Comparison of ENCODE assay signal across 25 mouse cellular contexts in the genomic region with DNA sequence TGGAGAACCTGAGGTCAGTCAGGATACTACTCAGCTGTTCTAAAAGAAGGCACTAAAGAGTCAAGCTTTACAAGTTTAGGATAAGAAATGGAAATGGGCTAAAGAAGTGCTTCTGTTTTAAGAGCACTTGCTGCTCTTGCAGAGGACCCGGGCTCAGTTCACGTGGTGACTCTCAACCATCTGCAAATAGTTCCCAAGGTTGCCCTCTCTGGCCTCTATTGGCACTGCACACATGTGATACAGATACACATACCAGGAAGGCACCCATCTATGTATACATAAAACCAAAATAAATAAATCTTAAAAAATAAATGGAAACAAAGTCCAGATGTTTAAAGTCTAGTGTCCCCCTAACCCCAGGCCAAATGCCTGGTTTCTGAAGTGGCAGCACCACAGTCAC. TPM values are rescaled to one million over a fixed set of nuclear protein-coding genes. Genes with fewer than 3 reads are reported as not detected.
DNase-seq lines count a peak whose midpoint lies in the region; ATAC-seq and TF ChIP-seq lines count a peak whose summit lies in the region.
"Had no signal": no experiment of that assay in that cellular context is flagged by ENCODE, and none has a peak within 500 bp of the region (broad histone marks: within the 10 kb centered on the region; RNA-seq: fewer than 3 reads in every experiment).

No protein-coding gene starts in this region.

- H3K4me2 ChIP-seq in hindbrain, postnatal 0 days (ENCODE audit: low read depth, low read length): no peak overlapping the region
- H3K4me2 ChIP-seq: heart, embryonic 11.5 days; hindbrain, embryonic 13.5 days had no signal

- H3K4me1 ChIP-seq in hindbrain, postnatal 0 days (ENCODE audit: insufficient read depth, low read length): no peaks in the 10 kb centered on the region
- H3K4me1 ChIP-seq: forebrain, embryonic 10.5 days; hindbrain, embryonic 10.5 days; hindbrain, embryonic 13.5 days had no signal

- 0 out of 2 replicates have a peak, but pooled peaks have one; percentile 12 for TF ChIP-seq CTCF in layer of hippocampus, adult 2 months (conservative IDR thresholded peaks at IDR 0.05)
- peak; percentile 21 for TF ChIP-seq CTCF in Patski (IDR thresholded peaks at IDR 0.05)
- no peak for TF ChIP-seq CTCF in hindbrain, postnatal 0 days (IDR thresholded peaks at IDR 0.05; ENCODE audit: low read depth)

- 0 out of 2 replicates have a peak, but pooled peaks cover 4% of the 10 kb centered on the region for H3K9me3 ChIP-seq in hindbrain, postnatal 0 days (ENCODE audit: low read length)

- no peaks in the 10 kb centered on the region for H3K27me3 ChIP-seq in Patski
- H3K27me3 ChIP-seq in hindbrain, postnatal 0 days (ENCODE audit: insufficient read depth, low read length): no peaks in the 10 kb centered on the region
- H3K27me3 ChIP-seq: CH12.LX; hindbrain, embryonic 13.5 days had no signal

- 96% methylated on average over 2 of the region's 2 CpGs for WGBS in hindbrain, postnatal 0 days

- in situ Hi-C loops in Patski (cut with MboI; ENCODE audit: low pct_unique_long_range_greater_than_20kb): no loop called here

- ATAC-seq in Patski: no peak
- ATAC-seq in megakaryocyte progenitor cell, adult 5-6 weeks (replicated peaks; ENCODE audit: poor library complexity): peak; percentile 48; the same call in 1 of the 2 replicates
- ATAC-seq in hindbrain, postnatal 0 days: no peak
- ATAC-seq: forebrain, embryonic 14.5 days; forebrain, postnatal 0 days; hindbrain, embryonic 16.5 days; inflammation-experienced regulatory T-cells, adult 6 months had no signal

- peaks cover 75% of the 10 kb centered on the region for H3K36me3 ChIP-seq in hindbrain, postnatal 0 days (ENCODE audit: insufficient read depth, low read length)

- H3K9ac ChIP-seq in hindbrain, postnatal 0 days (replicated peaks; ENCODE audit: low read length): no peak overlapping the region
- H3K9ac ChIP-seq: forebrain, postnatal 0 days; hindbrain, embryonic 13.5 days had no signal

- POLR2A ChIA-PET in Patski (lab: Charles Lee): no interaction called here

- CTCF ChIA-PET in Patski (lab: Charles Lee): interaction anchor here (0.7 kb wide), 1 partner anchor 15 kb away, joined by 3 read pairs; no protein-coding TSS in a partner anchor

- H3K4me3 ChIP-seq in layer of hippocampus, adult 2 months: no peak overlapping the region
- no peak overlapping the region for H3K4me3 ChIP-seq in hindbrain, postnatal 0 days (ENCODE audit: low read length)
- H3K4me3 ChIP-seq: forebrain, embryonic 10.5 days; gastrocnemius, adult 2 months; hindbrain, embryonic 10.5 days; hindbrain, embryonic 13.5 days had no signal

- no peak overlapping the region for H3K27ac ChIP-seq in layer of hippocampus, adult 2 months
- no peak overlapping the region for H3K27ac ChIP-seq in hindbrain, postnatal 0 days
- H3K27ac ChIP-seq: forebrain, embryonic 10.5 days; gastrocnemius, adult 2 months; hindbrain, embryonic 10.5 days; hindbrain, embryonic 13.5 days had no signal

- no peak for DNase-seq in layer of hippocampus, adult 2 months (ENCODE audit: low spot score in 2 of 2)
- no peak for DNase-seq in layer of hippocampus, postnatal 36 days
- DNase-seq in Patski (ENCODE audit: low read depth, low spot score): no peak
- no peak for DNase-seq in spleen, adult 18-20 months
- DNase-seq in ovary, adult 18-20 months (ENCODE audit: low spot score): no peak
- DNase-seq in spleen, postnatal 14 days (ENCODE audit: low spot score in 2 of 2): no peak
- no peak for DNase-seq in hindbrain, postnatal 0 days (ENCODE audit: low spot score)
- DNase-seq: adrenal gland, postnatal 10 days; adrenal gland, postnatal 36 days; B cell, adult 2 months; cerebellum, adult 18-20 months; cerebellum, adult 9-10 months; cerebellum, postnatal 14 days; forebrain, postnatal 0 days; gastrocnemius, adult 2 months; gastrocnemius, postnatal 14 days had no signal

RNA-seq across cellular contexts. Expression of gene 1700109H08Rik, which starts 3.5 kb away (rescaled TPM):
- total RNA-seq in layer of hippocampus, adult 2 months (2021): 1 to 10 TPM; 5.6 to 8.0 TPM
- 1 to 10 TPM; 3.6 to 6.1 TPM for total RNA-seq in layer of hippocampus, postnatal 36 days (2021)
- 1.2 TPM for polyA plus RNA-seq in Patski (2021)
- total RNA-seq in megakaryocyte progenitor cell, adult 5-6 weeks (2015): 21.7 and 34.3 TPM in 2 replicates
- 13.2 and 14.0 TPM in 2 replicates for total RNA-seq in megakaryocyte progenitor cell, adult 5-6 weeks (2017)
- total RNA-seq in hindbrain, postnatal 0 days (2014; rRNA removed): 4.2 and 5.0 TPM in 2 replicates
- 3.2 and 3.8 TPM in 2 replicates for polyA plus RNA-seq in hindbrain, postnatal 0 days (2015; fragmentation: Nextera tagmentation; extraction: Ambion mirVana)

RNA-seq across cellular contexts. Expression of gene Pex1, which starts 21.0 kb away (rescaled TPM):
- total RNA-seq in layer of hippocampus, adult 2 months (2021): 10 to 100 TPM; 28.4 to 30.7 TPM
- total RNA-seq in layer of hippocampus, postnatal 36 days (2021): 10 to 100 TPM; 25.1 to 34.8 TPM
- polyA plus RNA-seq in Patski (2021): 34.7 TPM
- total RNA-seq in megakaryocyte progenitor cell, adult 5-6 weeks (2015): 18.6 and 34.9 TPM in 2 replicates
- total RNA-seq in megakaryocyte progenitor cell, adult 5-6 weeks (2017): 17.3 and 19.4 TPM in 2 replicates
- total RNA-seq in hindbrain, postnatal 0 days (2014; rRNA removed): 15.1 and 15.5 TPM in 2 replicates
- 20.6 and 21.5 TPM in 2 replicates for polyA plus RNA-seq in hindbrain, postnatal 0 days (2015; fragmentation: Nextera tagmentation; extraction: Ambion mirVana)

RNA-seq across cellular contexts. Expression of gene Rbm48, which starts 21.6 kb away (rescaled TPM):
- 10 to 100 TPM; 11.2 to 14.1 TPM for total RNA-seq in layer of hippocampus, adult 2 months (2021)
- 10 to 100 TPM; 11.8 to 13.9 TPM for total RNA-seq in layer of hippocampus, postnatal 36 days (2021)
- 11.6 TPM for polyA plus RNA-seq in Patski (2021)
- total RNA-seq in megakaryocyte progenitor cell, adult 5-6 weeks (2015): 13.0 and 15.4 TPM in 2 replicates
- 27.4 and 32.4 TPM in 2 replicates for total RNA-seq in megakaryocyte progenitor cell, adult 5-6 weeks (2017)
- 16.4 and 19.8 TPM in 2 replicates for total RNA-seq in hindbrain, postnatal 0 days (2014; rRNA removed)
- 16.2 and 18.1 TPM in 2 replicates for polyA plus RNA-seq in hindbrain, postnatal 0 days (2015; fragmentation: Nextera tagmentation; extraction: Ambion mirVana)

RNA-seq across cellular contexts. Expression of gene Fam133b, which starts 31.2 kb away (rescaled TPM):
- total RNA-seq in layer of hippocampus, adult 2 months (2021): 10 to 100 TPM; 44.0 to 47.3 TPM
- 10 to 100 TPM; 42.5 to 45.1 TPM for total RNA-seq in layer of hippocampus, postnatal 36 days (2021)
- polyA plus RNA-seq in Patski (2021): 34.2 TPM
- 82.1 and 105 TPM in 2 replicates for total RNA-seq in megakaryocyte progenitor cell, adult 5-6 weeks (2015)
- 98.5 and 129 TPM in 2 replicates for total RNA-seq in megakaryocyte progenitor cell, adult 5-6 weeks (2017)
- total RNA-seq in hindbrain, postnatal 0 days (2014; rRNA removed): 17.4 and 20.9 TPM in 2 replicates
- polyA plus RNA-seq in hindbrain, postnatal 0 days (2015; fragmentation: Nextera tagmentation; extraction: Ambion mirVana): 25.6 and 28.0 TPM in 2 replicates
